Mouse (Mus musculus) intestine, postnatal 0 days (tissue): ENCODE measurements at regions not wholly inside any gene's neighbourhood (a gene's known extent, or its start where the extent isn't known, plus 50 kb on each side); places are given as distances from the start of the nearest gene placed in this dataset.

ENCODE experiments used
- ATAC-seq: fragments of 200-750 bp; cut with Nextera tagmentation; 2 replicates; pipeline ENCODE4 v1.8.0; 2017; ENCODE audit warnings: mild to moderate bottlenecking, moderate TSS enrichment, moderate library complexity
- H3K27ac ChIP-seq: fragments of 300-500 bp; sonication (generic); 2 replicates; pipeline ENCODE4 v1.5.1; 2014; ENCODE audit warnings: mild to moderate bottlenecking, low read depth, low read length, moderate library complexity
- H3K27me3 ChIP-seq: fragments of 300-500 bp; sonication (generic); replicated peaks from 2 replicates; pipeline ENCODE4 v1.6.1; 2014; ENCODE audit warnings: low read length, mixed read lengths; ENCODE audit not compliant: control insufficient read depth, insufficient read depth
- H3K36me3 ChIP-seq: fragments of 300-500 bp; sonication (generic); 2 replicates; pipeline ENCODE4 v1.6.1; 2014; ENCODE audit warnings: mild to moderate bottlenecking, moderate library complexity; ENCODE audit not compliant: control insufficient read depth, insufficient read depth
- H3K4me1 ChIP-seq: fragments of 300-500 bp; sonication (generic); replicated peaks from 2 replicates; pipeline ENCODE4 v1.6.1; 2014; ENCODE audit warnings: antibody characterized with exemption, low read length, mixed read lengths; ENCODE audit not compliant: control insufficient read depth, insufficient read depth
- H3K4me2 ChIP-seq: fragments of 300-500 bp; sonication (generic); replicated peaks from 2 replicates; pipeline ENCODE4 v1.6.1; 2014; ENCODE audit warnings: low read depth, mild to moderate bottlenecking, moderate library complexity
- H3K4me3 ChIP-seq: fragments of 300-500 bp; sonication (generic); 2 replicates; pipeline ENCODE4 v1.5.1; 2014; ENCODE audit warnings: low read depth, low read length
- H3K9ac ChIP-seq: fragments of 300-500 bp; sonication (generic); 2 replicates; pipeline ENCODE4 v1.6.1; 2014; ENCODE audit warnings: mild to moderate bottlenecking, low read depth, low read length
- H3K9me3 ChIP-seq: fragments of 300-500 bp; sonication (generic); 2 replicates; pipeline ENCODE4 v1.6.1; 2016; ENCODE audit warnings: mixed run types; ENCODE audit not compliant: control insufficient read depth
- CTCF ChIP-seq: sonication (generic); IDR thresholded peaks from 2 replicates; pipeline ENCODE4 v1.5.1; 2016; ENCODE audit warnings: low read depth, mild to moderate bottlenecking, control low read depth, antibody characterized with exemption, moderate library complexity
- WGBS: fragments of 180-500 bp; shearing (Covaris S2); extraction: QIAGEN DNeasy Blood & Tissue Kit; methylation state at CpG from one replicate; pipeline ENCODE4 v1.1.7; 2014; 5-methylcytosine and 5-hydroxymethylcytosine counted together

- H3K4me3 ChIP-seq, result no peak overlapping the region
- H3K4me1 ChIP-seq, result 0 out of 2 replicates have a peak, but pooled peaks cover 4% of the 10 kb centered on the region
- H3K9ac ChIP-seq, result no peak overlapping the region
- no peak overlapping the region for H3K27ac ChIP-seq
- H3K4me2 ChIP-seq, result no peak overlapping the region
- no peaks in the 10 kb centered on the region for H3K9me3 ChIP-seq
- H3K27me3 ChIP-seq, result no peaks in the 10 kb centered on the region
- no peak for ATAC-seq
- no peaks in the 10 kb centered on the region for H3K36me3 ChIP-seq
- TF ChIP-seq CTCF, result no peak
These were observed 131.1 kb downstream of the Gm9733 start for GRCm38 (mm10) chr3:15200990-15201389.

- no peak overlapping the region for H3K4me2 ChIP-seq
- H3K4me1 ChIP-seq, result no peaks in the 10 kb centered on the region
- TF ChIP-seq CTCF, result no peak
- 80% methylated on average over 7 of the region's 7 CpGs for WGBS
- no peak overlapping the region for H3K4me3 ChIP-seq
- H3K27me3 ChIP-seq, result no peaks in the 10 kb centered on the region
- H3K36me3 ChIP-seq, result no peaks in the 10 kb centered on the region
- H3K27ac ChIP-seq, result no peak overlapping the region
- no peak for ATAC-seq
- H3K9me3 ChIP-seq, result no peaks in the 10 kb centered on the region
- no peak overlapping the region for H3K9ac ChIP-seq
These were observed 129.3 kb downstream of the Gm9733 start for GRCm38 (mm10) chr3:15202760-15203159.

GRCm38 (mm10) chr3:15205266-15206229 lies 126.6 kb downstream of the Gm9733 start:
- Histone ChIP-seq H3K4me3 (no peak overlapping the region), H3K9ac (no peak overlapping the region), H3K4me2 (no peak overlapping the region), H3K27me3 (no peaks in the 10 kb centered on the region), H3K9me3 (no peaks in the 10 kb centered on the region), H3K27ac (no peak overlapping the region), H3K36me3 (no peaks in the 10 kb centered on the region), H3K4me1 (no peaks in the 10 kb centered on the region)
- 47% methylated on average over 6 of the region's 6 CpGs for WGBS
- TF ChIP-seq CTCF, result no peak
- ATAC-seq, result no peak

GRCm38 (mm10) chr3:15212357-15212756 lies 119.7 kb downstream of the Gm9733 start:
- no peak for TF ChIP-seq CTCF
- H3K4me3 ChIP-seq, result no peak overlapping the region
- no peak for ATAC-seq
- H3K4me2 ChIP-seq, result no peak overlapping the region
- H3K27me3 ChIP-seq, result no peaks in the 10 kb centered on the region
- H3K36me3 ChIP-seq, result no peaks in the 10 kb centered on the region
- no peaks in the 10 kb centered on the region for H3K9me3 ChIP-seq
- H3K4me1 ChIP-seq, result no peaks in the 10 kb centered on the region
- no peak overlapping the region for H3K27ac ChIP-seq
- 77% methylated on average over 3 of the region's 3 CpGs for WGBS
- H3K9ac ChIP-seq, result no peak overlapping the region

GRCm38 (mm10) chr3:15217591-15217990 lies 114.5 kb downstream of the Gm9733 start:
- Histone ChIP-seq H3K4me3 (no peak overlapping the region), H3K4me2 (no peak overlapping the region), H3K36me3 (no peaks in the 10 kb centered on the region), H3K4me1 (no peaks in the 10 kb centered on the region), H3K27ac (no peak overlapping the region), H3K9me3 (no peaks in the 10 kb centered on the region), H3K27me3 (no peaks in the 10 kb centered on the region), H3K9ac (no peak overlapping the region)
- no peak for ATAC-seq
- no peak for TF ChIP-seq CTCF

GRCm38 (mm10) chr3:15219275-15219674 lies 112.8 kb downstream of the Gm9733 start:
- no peaks in the 10 kb centered on the region for H3K36me3 ChIP-seq
- no peak overlapping the region for H3K27ac ChIP-seq
- 92% methylated on average over 2 of the region's 2 CpGs for WGBS
- no peak overlapping the region for H3K9ac ChIP-seq
- H3K27me3 ChIP-seq, result no peaks in the 10 kb centered on the region
- no peaks in the 10 kb centered on the region for H3K9me3 ChIP-seq
- no peak overlapping the region for H3K4me2 ChIP-seq
- H3K4me3 ChIP-seq, result no peak overlapping the region
- TF ChIP-seq CTCF, result no peak
- no peaks in the 10 kb centered on the region for H3K4me1 ChIP-seq
- ATAC-seq, result no peak
